Mouse (Mus musculus) embryonic fibroblast, embryonic 13.5 days (primary cell): ENCODE results near the gene Med29.
A peak's percentile ranks its signal among the peaks of the same experiment; 100 is the strongest.

Experiments used
- CTCF ChIP-seq: IDR thresholded peaks from 2 replicates; pipeline ENCODE4 v1.5.1; 2011; ENCODE audit warnings: mild to moderate bottlenecking, control low read depth, low read length, moderate library complexity, borderline replicate concordance; ENCODE audit not compliant: insufficient read depth
- POLR2A ChIP-seq: IDR thresholded peaks from 2 replicates; pipeline ENCODE4 v1.6.1; 2011; ENCODE audit warnings: low read depth, mild to moderate bottlenecking, control low read depth, low read length, moderate library complexity

GRCm38 (mm10) chr7:28386462-28386861, 6.0 kb downstream of the Med29 start:
- TF ChIP-seq CTCF (peak; percentile 97), POLR2A (no peak)
